Mouse (Mus musculus): ENCODE results near the gene Arrdc3. TPM values are rescaled to one million over a fixed set of nuclear protein-coding genes. Genes with fewer than 3 reads are reported as not detected.
"Not testable (repeated sequence)": the region's sequence is repeated elsewhere in the genome, so short reads cannot be mapped to it uniquely, and the experiment has no call there.

Gene Arrdc3
- 10 to 100 TPM; 28.6 to 32.0 TPM for total RNA-seq (2021)
- long read RNA-seq, full-length matches to known transcripts, result 16 of 20 reads
- long read RNA-seq, partial matches to known transcripts, result 0 of 20 reads
- long read RNA-seq, other reads (novel, unspliced or antisense), result 4 of 20 reads

DNA sequence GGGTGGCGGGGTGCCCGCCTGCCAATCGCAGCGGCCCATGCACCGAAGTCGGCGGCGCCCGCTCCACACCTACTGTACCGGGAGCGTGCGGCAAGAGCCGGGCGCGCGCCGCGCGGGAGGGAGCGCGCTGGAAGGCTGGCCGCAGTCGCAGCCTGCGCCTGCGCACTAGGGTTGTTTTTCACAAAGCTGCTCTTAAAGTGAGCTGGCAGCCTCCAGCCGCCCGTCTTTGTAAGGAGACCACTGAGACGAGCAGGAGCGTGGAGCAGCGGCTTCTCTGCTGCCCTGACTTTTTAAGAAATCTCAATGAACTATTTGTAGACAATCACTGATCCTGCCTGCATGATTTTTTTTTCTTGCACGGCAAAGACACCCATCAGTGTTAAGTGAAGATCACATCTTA lies at the start of gene Arrdc3:
Gene Arrdc3 (plus strand): TSS at position 195 of the 400 bp plus-strand sequence.
- DNase-seq (ENCODE audit: low spot score in 2 of 2), result peak; percentile 97

DNA sequence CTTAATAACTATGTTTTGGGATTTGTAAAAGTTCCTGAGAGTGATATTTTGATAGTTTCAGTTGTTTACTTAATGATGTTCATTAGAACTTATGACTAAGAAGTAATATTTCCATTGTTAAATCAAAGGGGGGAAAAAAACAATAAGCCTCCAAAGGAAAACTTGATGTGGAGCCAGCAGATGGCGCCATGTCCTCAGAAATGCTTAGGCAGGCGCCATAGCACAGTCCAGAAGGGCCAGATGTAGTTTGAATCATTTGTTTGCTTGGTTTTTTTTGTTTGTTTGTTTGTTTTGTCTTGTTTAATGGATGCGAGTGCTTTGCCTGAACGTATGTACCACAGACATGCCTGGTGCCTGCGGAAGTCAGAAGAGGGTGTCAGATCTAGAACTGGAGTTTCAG lies 21.0 kb upstream of the Arrdc3 start:
- DNase-seq (ENCODE audit: low spot score in 2 of 2), result peak; percentile 79

GRCm38 (mm10) chr13:80864195-80864594 lies 19.0 kb upstream of the Arrdc3 start:
- DNase-seq (ENCODE audit: low spot score in 2 of 2), result no peak

DNA sequence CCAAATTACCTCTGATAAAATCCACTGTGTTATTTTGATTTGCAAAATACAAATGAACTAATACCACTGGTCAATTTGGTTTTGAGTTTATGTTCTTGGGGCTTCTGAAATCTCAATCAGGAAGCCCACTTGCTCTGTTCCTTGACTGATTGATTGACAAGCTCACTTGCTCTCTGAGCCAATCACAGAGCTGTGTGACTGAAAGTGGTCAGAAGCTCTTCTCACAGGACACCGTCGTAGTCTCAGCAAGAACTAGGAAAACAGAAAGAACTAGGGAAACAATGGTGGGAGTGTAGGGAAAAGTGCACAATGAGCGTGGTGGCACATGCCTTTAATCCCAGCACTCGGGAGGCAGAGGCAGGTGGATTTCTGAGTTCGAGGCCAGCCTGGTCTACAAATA lies 8.1 kb upstream of the Arrdc3 start:
- DNase-seq (ENCODE audit: low spot score in 2 of 2), result no peak

GRCm38 (mm10) chr13:80880756-80881155 lies 2.4 kb upstream of the Arrdc3 start:
- no peak for DNase-seq (ENCODE audit: low spot score in 2 of 2)

DNA sequence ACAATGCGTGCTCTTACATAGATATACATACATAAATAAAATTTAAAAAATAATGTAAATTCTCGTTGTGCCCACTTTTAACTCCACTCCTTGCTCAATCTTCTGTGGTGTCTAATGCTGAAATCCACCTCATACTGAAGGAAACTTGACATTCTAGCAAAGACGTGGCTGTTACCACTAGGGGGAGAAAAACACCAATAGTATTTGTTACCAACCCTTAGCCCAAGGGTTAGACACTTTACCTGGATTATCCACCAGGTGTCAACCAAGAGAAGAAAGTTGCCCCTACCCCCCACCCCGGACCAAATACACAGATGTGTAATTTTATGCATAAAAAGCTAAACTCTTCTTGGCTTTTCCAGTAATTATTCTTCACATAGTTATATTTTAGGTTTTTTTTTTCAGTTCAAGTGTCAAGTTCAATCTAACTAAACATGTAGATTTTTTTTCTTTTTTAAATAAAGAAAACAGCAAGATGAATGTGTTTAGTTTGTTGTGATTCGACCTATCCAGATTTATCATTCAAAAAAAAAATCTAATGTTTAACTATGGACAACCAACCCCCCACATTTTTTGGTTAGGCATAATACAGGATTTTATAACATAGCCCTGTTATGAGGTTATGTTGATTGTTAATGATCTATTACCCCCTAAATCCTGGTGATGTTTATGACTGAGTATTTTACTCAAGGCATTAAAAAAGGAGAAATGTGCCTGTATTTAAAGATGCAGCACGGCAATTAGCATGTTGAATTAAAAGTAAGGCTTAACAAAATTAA lies 1.3 kb upstream of the Arrdc3 start:
- peak; percentile 26 to 54 for DNase-seq (ENCODE audit: low spot score in 2 of 2)

- no peak for DNase-seq (ENCODE audit: low spot score in 2 of 2)
Observed at GRCm38 (mm10) chr13:80882716-80883135, 458 bp upstream of the Arrdc3 start.

DNA sequence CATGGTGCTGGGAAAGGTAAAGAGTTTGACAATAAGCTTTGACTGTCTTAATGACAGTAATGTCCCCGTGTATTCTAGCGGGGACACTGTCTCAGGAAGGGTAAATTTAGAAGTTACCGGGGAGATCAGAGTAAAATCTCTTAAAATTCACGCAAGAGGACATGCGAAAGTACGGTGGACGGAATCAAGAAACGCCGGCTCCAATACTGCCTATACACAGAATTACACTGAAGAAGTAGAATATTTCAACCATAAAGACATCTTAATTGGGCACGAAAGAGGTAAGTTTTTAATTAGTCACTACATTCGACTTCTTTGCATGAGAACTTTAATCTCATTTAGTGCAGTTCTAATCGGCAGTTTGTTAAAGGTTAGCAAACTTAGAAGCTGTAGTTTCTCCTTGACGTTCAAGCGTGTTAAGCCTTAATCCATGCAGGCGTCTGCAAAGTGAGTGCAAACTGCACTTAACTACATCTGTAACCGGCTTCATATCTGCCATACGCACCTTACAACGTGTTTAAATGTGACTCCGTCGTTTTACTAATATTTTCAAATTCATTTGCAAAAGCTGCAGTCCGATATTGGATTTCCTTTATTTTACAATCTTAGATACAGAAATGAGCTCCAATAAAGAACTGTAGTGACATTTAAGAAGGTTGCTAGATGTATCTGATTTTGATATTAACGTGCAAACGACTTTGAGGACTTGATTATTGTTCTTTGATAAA lies 629 bp downstream of the Arrdc3 start:
- DNase-seq (ENCODE audit: low spot score in 2 of 2), result no peak

- peak; percentile 65 to 71 for DNase-seq (ENCODE audit: low spot score in 2 of 2)
Observed at GRCm38 (mm10) chr13:80884377-80884983, 1.3 kb downstream of the Arrdc3 start.

- peak; percentile 88 to 93 for DNase-seq (ENCODE audit: low spot score in 2 of 2)
Observed at GRCm38 (mm10) chr13:80885103-80885833, 2.1 kb downstream of the Arrdc3 start.

DNA sequence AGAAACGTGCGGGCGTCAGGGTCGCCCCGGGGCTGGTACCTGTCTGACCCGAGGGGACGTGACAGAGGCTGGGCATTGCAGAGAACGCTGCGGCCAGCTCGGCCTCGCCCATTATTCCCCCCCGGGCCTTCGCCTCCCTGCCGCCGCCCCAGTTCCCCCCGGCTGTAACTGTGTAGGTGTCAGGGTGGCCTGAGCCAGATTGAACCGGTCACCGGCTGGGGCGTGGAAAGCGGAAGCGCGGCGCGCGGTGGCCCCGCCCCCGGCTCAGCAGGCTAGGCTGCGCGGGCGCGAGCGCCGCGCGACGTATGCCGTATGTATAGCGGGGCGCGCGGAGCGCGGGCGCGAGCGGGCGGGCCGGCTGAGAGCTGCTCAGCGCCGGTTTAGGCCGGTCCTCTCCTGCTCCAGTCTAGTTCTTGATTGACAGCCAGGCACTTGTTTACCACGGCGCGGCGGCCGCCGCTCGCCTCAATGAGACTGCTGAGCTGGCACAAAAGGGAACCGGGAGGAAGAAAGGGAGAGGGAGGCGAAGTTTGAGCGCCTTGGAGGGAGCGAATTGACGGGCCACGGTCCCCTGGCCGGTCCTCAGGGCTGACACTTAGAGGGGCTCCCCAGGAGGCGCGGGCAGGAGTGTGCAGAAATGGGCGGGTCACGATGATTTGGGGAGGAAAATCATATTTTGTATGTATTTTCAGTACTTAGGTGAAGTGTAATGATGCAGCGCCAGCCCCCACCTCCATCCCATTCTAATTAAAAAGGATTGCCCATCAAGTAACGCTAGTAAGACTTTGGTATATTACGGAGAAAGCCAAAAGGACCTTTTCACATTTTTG lies 2.9 kb downstream of the Arrdc3 start:
- peak; percentile 85 to 90 for DNase-seq (ENCODE audit: low spot score in 2 of 2)

GRCm38 (mm10) chr13:80886664-80887210 lies 3.6 kb downstream of the Arrdc3 start:
- DNase-seq (ENCODE audit: low spot score in 2 of 2), result no peak

- DNase-seq (ENCODE audit: low spot score in 2 of 2), result no peak
Observed at GRCm38 (mm10) chr13:80887842-80888241, 4.7 kb downstream of the Arrdc3 start.

- DNase-seq (ENCODE audit: low spot score in 2 of 2), result not testable (repeated sequence)
Observed at GRCm38 (mm10) chr13:80894928-80895327, 11.7 kb downstream of the Arrdc3 start.

GRCm38 (mm10) chr13:80897411-80897810 lies 14.2 kb downstream of the Arrdc3 start:
- no peak for DNase-seq (ENCODE audit: low spot score in 2 of 2)

GRCm38 (mm10) chr13:80898095-80898494 lies 14.9 kb downstream of the Arrdc3 start:
- no peak for DNase-seq (ENCODE audit: low spot score in 2 of 2)

DNA sequence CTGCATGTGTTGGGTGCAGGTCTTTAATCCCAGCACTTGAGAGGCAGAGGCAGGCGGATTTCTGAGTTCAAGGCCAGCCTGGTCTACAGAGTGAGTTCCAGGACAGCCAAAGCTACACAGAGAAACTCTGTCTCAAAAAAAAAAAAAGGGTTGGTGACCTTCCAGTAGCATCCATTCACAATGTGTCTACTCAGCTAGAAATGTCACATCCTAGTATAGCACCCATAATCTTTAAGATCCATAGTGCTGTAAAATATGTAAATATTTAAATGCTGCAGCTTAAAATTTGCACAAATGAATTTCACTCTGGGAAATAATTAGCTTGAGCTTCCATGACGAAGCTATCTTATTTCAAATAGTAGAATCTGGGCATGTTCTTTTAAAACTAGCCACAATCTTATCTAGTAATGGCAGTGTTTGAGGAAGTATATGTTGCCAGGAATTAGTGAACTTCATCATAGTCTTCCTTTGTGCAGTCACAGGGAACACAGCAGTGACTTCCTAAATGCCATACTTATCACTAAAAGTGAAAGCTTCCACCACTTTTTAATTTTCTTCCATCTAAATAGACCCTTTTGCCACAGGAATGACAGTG lies 16.3 kb downstream of the Arrdc3 start:
- no peak for DNase-seq (ENCODE audit: low spot score in 2 of 2)

GRCm38 (mm10) chr13:80901432-80901831 lies 18.2 kb downstream of the Arrdc3 start:
- no peak for DNase-seq (ENCODE audit: low spot score in 2 of 2)

GRCm38 (mm10) chr13:80902796-80903195 lies 19.6 kb downstream of the Arrdc3 start:
- no peak for DNase-seq (ENCODE audit: low spot score in 2 of 2)
